Mouse (Mus musculus) lung, embryonic 16.5 days (tissue): ENCODE measurements at regions not wholly inside any gene's neighbourhood (a gene's known extent, or its start where the extent isn't known, plus 50 kb on each side); places are given as distances from the start of the nearest gene placed in this dataset.

Source experiments
- ATAC-seq: fragments of 200-750 bp; cut with Nextera tagmentation; 2 replicates; pipeline ENCODE4 v1.8.0; 2017; ENCODE audit warnings: low read depth, mild to moderate bottlenecking, moderate library complexity
- H3K27ac ChIP-seq: fragments of 300-500 bp; sonication (generic); 2 replicates; pipeline ENCODE4 v1.5.1; 2014; ENCODE audit warnings: mild to moderate bottlenecking, control low read depth, low read length
- H3K27me3 ChIP-seq: fragments of 300-500 bp; sonication (generic); 2 replicates; pipeline ENCODE4 v1.6.1; 2014; ENCODE audit warnings: low read depth, low read length, mixed read lengths; ENCODE audit not compliant: control insufficient read depth, insufficient read depth
- H3K36me3 ChIP-seq: fragments of 300-500 bp; sonication (generic); 2 replicates; pipeline ENCODE4 v1.6.1; 2014; ENCODE audit warnings: low read length; ENCODE audit not compliant: control insufficient read depth, insufficient read depth
- H3K4me1 ChIP-seq: fragments of 300-500 bp; sonication (generic); replicated peaks from 2 replicates; pipeline ENCODE4 v1.6.1; 2014; ENCODE audit warnings: low read length, mixed read lengths; ENCODE audit not compliant: control insufficient read depth, insufficient read depth
- H3K4me2 ChIP-seq: fragments of 300-500 bp; sonication (generic); 2 replicates; pipeline ENCODE4 v1.6.1; 2014; ENCODE audit warnings: low read depth, low read length, control low read depth
- H3K4me3 ChIP-seq: fragments of 300-500 bp; sonication (generic); 2 replicates; pipeline ENCODE4 v1.5.1; 2014; ENCODE audit warnings: mild to moderate bottlenecking, low read length, control low read depth
- H3K9ac ChIP-seq: fragments of 300-500 bp; sonication (generic); 2 replicates; pipeline ENCODE4 v1.6.1; 2014; ENCODE audit warnings: low read length, control low read depth
- H3K9me3 ChIP-seq: fragments of 300-500 bp; sonication (generic); 2 replicates; pipeline ENCODE4 v1.6.1; 2016; ENCODE audit warnings: low read length; ENCODE audit not compliant: control insufficient read depth
- WGBS: fragments of 180-500 bp; shearing (Covaris S2); extraction: QIAGEN DNeasy Blood & Tissue Kit; methylation state at CpG from one replicate; pipeline ENCODE4 v1.1.7; 2014; 5-methylcytosine and 5-hydroxymethylcytosine counted together

GRCm38 (mm10) chr8:9020744-9021143 lies 330.4 kb upstream of the Arglu1 start:
- Histone ChIP-seq H3K27ac (no peak overlapping the region), H3K4me1 (peaks cover 3% of the 10 kb centered on the region; the same call in 1 of the 2 replicates), H3K9me3 (no peaks in the 10 kb centered on the region), H3K9ac (no peak overlapping the region), H3K4me2 (no peak overlapping the region), H3K27me3 (no peaks in the 10 kb centered on the region), H3K4me3 (no peak overlapping the region), H3K36me3 (no peaks in the 10 kb centered on the region)
- no peak for ATAC-seq
- 63% methylated on average over 2 of the region's 2 CpGs for WGBS

GRCm38 (mm10) chr8:9020180-9020579 lies 329.9 kb upstream of the Arglu1 start:
- ATAC-seq, result no peak
- no peak overlapping the region for H3K4me3 ChIP-seq
- 79% methylated on average over 3 of the region's 3 CpGs for WGBS

GRCm38 (mm10) chr8:9011785-9012510 lies 321.6 kb upstream of the Arglu1 start:
- 17% methylated on average over 3 of the region's 3 CpGs for WGBS
- H3K4me3 ChIP-seq, result no peak overlapping the region
- no peaks in the 10 kb centered on the region for H3K27me3 ChIP-seq
- H3K36me3 ChIP-seq, result no peaks in the 10 kb centered on the region
- peak; percentile 83 for ATAC-seq
- no peak overlapping the region for H3K4me2 ChIP-seq
- no peaks in the 10 kb centered on the region for H3K9me3 ChIP-seq
- no peak overlapping the region for H3K9ac ChIP-seq
- H3K4me1 ChIP-seq, result 0 out of 2 replicates have a peak, but pooled peaks cover 3% of the 10 kb centered on the region
- no peak overlapping the region for H3K27ac ChIP-seq

More at GRCm38 (mm10) chr8:9020180-9020579, 329.9 kb upstream of the Arglu1 start:
- Histone ChIP-seq H3K9ac (no peak overlapping the region), H3K27ac (no peak overlapping the region), H3K9me3 (no peaks in the 10 kb centered on the region), H3K4me2 (no peak overlapping the region), H3K36me3 (no peaks in the 10 kb centered on the region), H3K27me3 (no peaks in the 10 kb centered on the region), H3K4me1 (peaks cover 3% of the 10 kb centered on the region; the same call in 1 of the 2 replicates)

- Histone ChIP-seq H3K36me3 (no peaks in the 10 kb centered on the region), H3K9me3 (no peaks in the 10 kb centered on the region), H3K27me3 (no peaks in the 10 kb centered on the region), H3K27ac (no peak overlapping the region), H3K9ac (no peak overlapping the region), H3K4me2 (no peak overlapping the region), H3K4me1 (0 out of 2 replicates have a peak, but pooled peaks cover 3% of the 10 kb centered on the region), H3K4me3 (no peak overlapping the region)
- ATAC-seq, result no peak
- 62% methylated on average over 11 of the region's 11 CpGs for WGBS
These were observed 317.9 kb upstream of the Arglu1 start for GRCm38 (mm10) chr8:9008006-9008780.

GRCm38 (mm10) chr8:8999914-9000313 lies 309.6 kb upstream of the Arglu1 start:
- H3K27me3 ChIP-seq, result no peaks in the 10 kb centered on the region
- no peak for ATAC-seq

GRCm38 (mm10) chr8:8997621-8998020 lies 307.3 kb upstream of the Arglu1 start:
- peaks cover 22% of the 10 kb centered on the region for H3K4me1 ChIP-seq
- no peaks in the 10 kb centered on the region for H3K36me3 ChIP-seq
- no peaks in the 10 kb centered on the region for H3K27me3 ChIP-seq
- 73% methylated on average over 7 of the region's 7 CpGs for WGBS
- H3K4me3 ChIP-seq, result no peak overlapping the region
- H3K9me3 ChIP-seq, result no peaks in the 10 kb centered on the region; the same call in 1 of the 2 replicates
- no peak overlapping the region for H3K27ac ChIP-seq
- H3K9ac ChIP-seq, result no peak overlapping the region
- ATAC-seq, result no peak
- H3K4me2 ChIP-seq, result no peak overlapping the region

More at GRCm38 (mm10) chr8:8999914-9000313, 309.6 kb upstream of the Arglu1 start:
- no peak overlapping the region for H3K27ac ChIP-seq
- no peaks in the 10 kb centered on the region; the same call in 1 of the 2 replicates for H3K9me3 ChIP-seq
- no peak overlapping the region for H3K9ac ChIP-seq
- peaks cover 7% of the 10 kb centered on the region for H3K4me1 ChIP-seq
- H3K4me2 ChIP-seq, result no peak overlapping the region
- 85% methylated on average over 5 of the region's 5 CpGs for WGBS
- H3K4me3 ChIP-seq, result no peak overlapping the region
- H3K36me3 ChIP-seq, result no peaks in the 10 kb centered on the region

- peak; percentile 90 for ATAC-seq
- WGBS, result 5% methylated on average over 17 of the region's 17 CpGs
These were observed 304.4 kb upstream of the Arglu1 start for GRCm38 (mm10) chr8:8994596-8995189.

GRCm38 (mm10) chr8:8994008-8994407 lies 303.7 kb upstream of the Arglu1 start:
- peak overlapping the region; percentile 83 for H3K27ac ChIP-seq
- 36% methylated on average over 7 of the region's 7 CpGs for WGBS
- no peak overlapping the region for H3K9ac ChIP-seq
- H3K4me3 ChIP-seq, result no peak overlapping the region
- peaks cover 38% of the 10 kb centered on the region for H3K4me1 ChIP-seq
- no peak overlapping the region; the same call in 1 of the 2 replicates for H3K4me2 ChIP-seq
- ATAC-seq, result no peak
- H3K9me3 ChIP-seq, result no peaks in the 10 kb centered on the region
- H3K36me3 ChIP-seq, result no peaks in the 10 kb centered on the region
- H3K27me3 ChIP-seq, result no peaks in the 10 kb centered on the region

More at GRCm38 (mm10) chr8:8994596-8995189, 304.4 kb upstream of the Arglu1 start:
- no peaks in the 10 kb centered on the region for H3K36me3 ChIP-seq
- peak overlapping the region; percentile 59 for H3K9ac ChIP-seq
- H3K27me3 ChIP-seq, result no peaks in the 10 kb centered on the region
- H3K4me2 ChIP-seq, result peak overlapping the region; percentile 56
- H3K4me3 ChIP-seq, result peak overlapping the region; percentile 28
- no peaks in the 10 kb centered on the region; the same call in 1 of the 2 replicates for H3K9me3 ChIP-seq
- peak overlapping the region; percentile 83 for H3K27ac ChIP-seq
- peaks cover 38% of the 10 kb centered on the region for H3K4me1 ChIP-seq
